Mouse (Mus musculus): Measurements from ENCODE around the gene Sp3.

GRCm38 (mm10) chr2:73023803-73024202, 43.6 kb upstream of the Sp3 start:
- TF ChIP-seq POLR2A (IDR thresholded peaks at IDR 0.05; ENCODE audit: insufficient read length, low read depth) (no peak), MAX (IDR thresholded peaks at IDR 0.05; ENCODE audit: low read depth) (no peak), MYOD1 (IDR thresholded peaks at IDR 0.05; ENCODE audit: control insufficient read depth in 1 of 3, insufficient read length in 2 of 3, low read depth in 2 of 3) (no peak)
